In genomic region chr16:5085196-5085595, GRCm38 (mm10) we compare ENCODE assay signal across 12 mouse cellular contexts. TPM values are rescaled to one million over a fixed set of nuclear protein-coding genes. Genes with fewer than 3 reads are reported as not detected.
"Had no signal": no experiment of that assay in that cellular context is flagged by ENCODE, and none has a peak within 500 bp of the region (broad histone marks: within the 10 kb centered on the region; RNA-seq: fewer than 3 reads in every experiment).

No protein-coding gene starts in this region.

- DNase-seq: lung, adult 18-20 months; lung, embryonic 14.5 days; lung, postnatal 10 days; lung, postnatal 4 days; midbrain, embryonic 14.5 days; right cerebral cortex, postnatal 14 days; thymus, adult 2 months; thymus, postnatal 25 days; thymus, postnatal 4 days had no signal

- ATAC-seq: midbrain, embryonic 16.5 days had no signal

RNA-seq across cellular contexts. Expression of gene Ppl, which starts 47.0 kb away (rescaled TPM):
- total RNA-seq: megakaryocyte, adult 5-6 weeks; megakaryocyte-erythroid progenitor cell, adult 5-6 weeks had no signal
